8 mouse cellular contexts compared by ENCODE assay signal in the genomic region with DNA sequence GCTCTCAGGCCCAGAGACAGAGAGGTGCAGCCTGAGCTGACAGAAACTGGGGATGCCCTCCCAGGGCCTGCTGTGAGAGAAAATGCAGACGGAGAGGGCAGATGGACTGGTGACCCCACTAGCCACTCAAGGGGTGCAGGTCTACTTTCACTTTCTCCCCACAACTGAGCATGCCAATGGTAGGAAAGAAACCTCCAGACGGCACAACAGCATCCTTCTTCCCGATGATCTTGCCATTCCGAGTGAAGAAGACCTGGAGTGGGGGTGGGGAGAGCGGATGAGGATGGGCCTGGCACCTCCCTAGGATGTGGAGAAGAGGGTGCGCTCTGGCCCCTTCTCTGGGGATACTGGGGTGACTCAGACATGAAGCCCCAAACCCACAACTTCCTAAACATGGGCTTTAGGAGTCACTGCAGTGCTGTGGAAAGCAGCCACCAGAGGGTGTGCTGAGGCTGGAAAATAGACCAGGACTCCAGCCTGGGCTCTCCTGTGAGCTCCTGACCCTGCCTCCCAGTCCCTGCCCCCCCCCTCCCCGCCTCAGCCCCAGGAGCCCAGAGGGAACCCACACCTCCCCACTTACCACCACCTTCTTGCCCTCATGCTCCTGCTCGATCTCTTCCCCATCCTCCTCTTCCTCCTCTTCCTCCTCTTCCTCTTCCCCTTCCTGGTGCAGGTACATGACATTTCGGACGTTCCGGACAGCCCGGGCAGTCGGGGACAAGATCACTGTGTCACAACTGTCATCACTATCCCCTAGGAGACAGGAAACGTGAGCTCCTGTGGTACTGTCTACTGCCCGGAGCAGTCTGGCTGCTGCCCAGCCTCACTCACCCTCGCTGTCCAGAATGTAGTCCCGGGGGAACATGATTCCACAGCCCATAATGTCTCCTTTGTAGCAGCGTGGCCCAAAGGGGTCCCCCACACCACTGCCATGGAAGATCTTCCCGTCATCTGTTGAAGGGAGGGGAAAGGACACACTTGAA. TPM values are rescaled to one million over a fixed set of nuclear protein-coding genes. Genes with fewer than 3 reads are reported as not detected.
A peak's percentile ranks its signal among the peaks of the same experiment; 100 is the strongest.
DNase-seq lines count a peak whose midpoint lies in the region; ATAC-seq and TF ChIP-seq lines count a peak whose summit lies in the region.

No protein-coding gene starts in this region.

- peak; percentile 49 to 55 for DNase-seq in cerebellum, adult 18-20 months
- DNase-seq in neural tube, embryonic 10.5 days (ENCODE audit: extremely low spot score, low spot score): no peak
- peak; percentile 67 for DNase-seq in kidney, postnatal 0 days (ENCODE audit: low spot score)
- peak; percentile 70 for DNase-seq in testis, postnatal 10 days (ENCODE audit: low spot score)
- no peak for DNase-seq in urinary bladder, postnatal 14 days (ENCODE audit: low spot score)
- no peak for DNase-seq in natural killer cell, adult 2 months (ENCODE audit: low spot score in 2 of 2)

- H3K9me3 ChIP-seq in neural tube, embryonic 13.5 days: no peaks in the 10 kb centered on the region
- no peaks in the 10 kb centered on the region for H3K9me3 ChIP-seq in kidney, postnatal 0 days (replicated peaks; ENCODE audit: low read length)

- H3K4me3 ChIP-seq in neural tube, embryonic 13.5 days: no peak overlapping the region
- no peak overlapping the region for H3K4me3 ChIP-seq in kidney, postnatal 0 days (replicated peaks; ENCODE audit: low read depth, low read length)

- H3K27me3 ChIP-seq in neural tube, embryonic 13.5 days: no peaks in the 10 kb centered on the region
- no peaks in the 10 kb centered on the region for H3K27me3 ChIP-seq in kidney, postnatal 0 days (ENCODE audit: insufficient read depth, low read length)

- H3K27ac ChIP-seq in neural tube, embryonic 13.5 days (replicated peaks): peak overlapping the region; percentile 62
- H3K27ac ChIP-seq in kidney, postnatal 0 days: no peak overlapping the region

- no peak for ATAC-seq in cerebellum, adult (ENCODE audit: insufficient number of reproducible peaks, low FRiP score, low TSS enrichment)
- no peak for ATAC-seq in neural tube, embryonic 13.5 days (ENCODE audit: low read depth)
- no peak; the same call in 1 of the 2 replicates for ATAC-seq in kidney, postnatal 0 days (replicated peaks; ENCODE audit: low FRiP score, low read depth)

- H3K4me1 ChIP-seq in neural tube, embryonic 13.5 days (replicated peaks): peaks cover 35% of the 10 kb centered on the region
- no peaks in the 10 kb centered on the region for H3K4me1 ChIP-seq in kidney, postnatal 0 days (replicated peaks; ENCODE audit: insufficient read depth, low read length)

- H3K4me2 ChIP-seq in neural tube, embryonic 13.5 days: no peak overlapping the region
- no peak overlapping the region for H3K4me2 ChIP-seq in kidney, postnatal 0 days (ENCODE audit: low read length)

- WGBS in neural tube, embryonic 13.5 days: 73% methylated on average over 19 of the region's 19 CpGs
- 57% methylated on average over 19 of the region's 19 CpGs for WGBS in kidney, postnatal 0 days

- H3K36me3 ChIP-seq in neural tube, embryonic 13.5 days: peaks cover 75% of the 10 kb centered on the region
- peaks cover 63% of the 10 kb centered on the region for H3K36me3 ChIP-seq in kidney, postnatal 0 days (ENCODE audit: insufficient read depth, low read length)

- peak; percentile 70 for TF ChIP-seq CTCF in kidney, postnatal 0 days (IDR thresholded peaks at IDR 0.05; ENCODE audit: low read depth)

- H3K9ac ChIP-seq in neural tube, embryonic 13.5 days: 0 out of 2 replicates have a peak overlapping the region, but pooled peaks have one; percentile 26
- no peak overlapping the region for H3K9ac ChIP-seq in kidney, postnatal 0 days (ENCODE audit: low read depth, low read length)

RNA-seq across cellular contexts. Expression of a gene that starts 17.5 kb away (rescaled TPM):
- polyA plus RNA-seq in neural tube, embryonic 13.5 days (2015; fragmentation: Nextera tagmentation; extraction: Ambion mirVana): 10.5 and 15.9 TPM in 2 replicates
- polyA plus RNA-seq in kidney, postnatal 0 days (2015; fragmentation: Nextera tagmentation; extraction: Ambion mirVana): 34.4 and 35.8 TPM in 2 replicates

RNA-seq across cellular contexts. Expression of a gene that starts 18.3 kb away (rescaled TPM):
- 54.1 and 55.9 TPM in 2 replicates for polyA plus RNA-seq in neural tube, embryonic 13.5 days (2015; fragmentation: Nextera tagmentation; extraction: Ambion mirVana)
- 14.3 and 16.6 TPM in 2 replicates for polyA plus RNA-seq in kidney, postnatal 0 days (2015; fragmentation: Nextera tagmentation; extraction: Ambion mirVana)

RNA-seq across cellular contexts. Expression of a gene that starts 26.4 kb away (rescaled TPM):
- 0.36 and 1.2 TPM in 2 replicates for polyA plus RNA-seq in neural tube, embryonic 13.5 days (2015; fragmentation: Nextera tagmentation; extraction: Ambion mirVana)
- 20.5 and 28.3 TPM in 2 replicates for polyA plus RNA-seq in kidney, postnatal 0 days (2015; fragmentation: Nextera tagmentation; extraction: Ambion mirVana)

RNA-seq across cellular contexts. Expression of a gene that starts 32.6 kb away (rescaled TPM):
- 0.11 TPM in 1 of 2 replicates, not detected in the other for polyA plus RNA-seq in neural tube, embryonic 13.5 days (2015; fragmentation: Nextera tagmentation; extraction: Ambion mirVana)
- 0.28 and 0.34 TPM in 2 replicates for polyA plus RNA-seq in kidney, postnatal 0 days (2015; fragmentation: Nextera tagmentation; extraction: Ambion mirVana)

RNA-seq across cellular contexts. Expression of a gene that starts 44.2 kb away (rescaled TPM):
- 81.2 and 90.3 TPM in 2 replicates for polyA plus RNA-seq in neural tube, embryonic 13.5 days (2015; fragmentation: Nextera tagmentation; extraction: Ambion mirVana)
- 96.1 and 102 TPM in 2 replicates for polyA plus RNA-seq in kidney, postnatal 0 days (2015; fragmentation: Nextera tagmentation; extraction: Ambion mirVana)

Comparison
In these comparisons a context has a peak if more than half of its experiments do, and no peak if none do; other contexts are left out.
1. DNase-seq: peak in cerebellum, adult 18-20 months (2 of 2), kidney, postnatal 0 days (single experiment) and testis, postnatal 10 days (single experiment); none in neural tube, embryonic 10.5 days (single experiment), urinary bladder, postnatal 14 days (single experiment) and natural killer cell, adult 2 months (0 of 2).